Mouse (Mus musculus): Measurements from ENCODE around the gene Rai1. TPM values are rescaled to one million over a fixed set of nuclear protein-coding genes. Genes with fewer than 3 reads are reported as not detected.

The Rai1 gene
- total and polyA plus RNA-seq, 2 experiments from 2014 or later, result 24.9 to 70.0 TPM

DNA sequence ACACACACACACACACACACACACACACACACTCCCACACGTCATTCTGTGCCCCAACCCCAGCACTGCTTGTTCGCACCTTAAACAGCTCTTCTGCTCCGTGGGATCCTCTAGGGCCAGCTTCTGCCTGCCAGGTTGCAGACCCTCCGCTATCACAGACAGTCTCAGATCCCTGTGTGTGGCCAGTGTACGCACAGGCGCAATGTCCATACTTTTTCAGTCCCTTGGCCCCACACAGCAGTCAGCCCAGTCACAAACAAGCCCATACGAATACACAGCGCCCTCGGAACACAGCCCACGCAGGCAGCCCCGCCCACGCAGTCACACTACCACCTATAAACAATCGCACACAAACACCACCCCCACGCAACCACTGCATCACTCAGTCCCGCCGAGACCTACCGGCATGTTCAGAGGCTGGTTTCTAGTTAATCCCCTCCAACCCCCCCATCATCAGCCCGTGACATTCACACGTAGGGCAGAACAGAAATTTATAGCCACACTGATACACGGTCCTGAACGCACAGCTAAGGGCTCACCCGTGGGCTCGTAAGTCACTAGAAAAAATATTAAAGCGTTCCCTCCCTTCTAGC, 34.4 kb downstream of the Rai1 start:
- Histone ChIP-seq H3K9me3 (ENCODE audit: low read length) (no peaks in the 10 kb centered on the region), H3K4me1 (ENCODE audit: insufficient read depth, low read length) (peaks cover 16% of the 10 kb centered on the region), H3K9ac (replicated peaks; ENCODE audit: low read length) (peak overlapping the region; percentile 82), H3K4me2 (ENCODE audit: low read depth, low read length) (peak overlapping the region; percentile 83), H3K4me3 (ENCODE audit: low read length) (peak overlapping the region; percentile 72), H3K27me3 (ENCODE audit: insufficient read depth, low read length) (no peaks in the 10 kb centered on the region), H3K36me3 (ENCODE audit: insufficient read depth, low read length) (0 out of 2 replicates have a peak, but pooled peaks cover 3% of the 10 kb centered on the region), H3K27ac (peak overlapping the region; percentile 93)
- 2% methylated on average over 24 of the region's 24 CpGs for WGBS
- no peak for TF ChIP-seq CTCF (IDR thresholded peaks at IDR 0.05; ENCODE audit: low read depth)
- ATAC-seq (peak; percentile 67), DNase-seq (ENCODE audit: low spot score) (peak; percentile 70)

DNA sequence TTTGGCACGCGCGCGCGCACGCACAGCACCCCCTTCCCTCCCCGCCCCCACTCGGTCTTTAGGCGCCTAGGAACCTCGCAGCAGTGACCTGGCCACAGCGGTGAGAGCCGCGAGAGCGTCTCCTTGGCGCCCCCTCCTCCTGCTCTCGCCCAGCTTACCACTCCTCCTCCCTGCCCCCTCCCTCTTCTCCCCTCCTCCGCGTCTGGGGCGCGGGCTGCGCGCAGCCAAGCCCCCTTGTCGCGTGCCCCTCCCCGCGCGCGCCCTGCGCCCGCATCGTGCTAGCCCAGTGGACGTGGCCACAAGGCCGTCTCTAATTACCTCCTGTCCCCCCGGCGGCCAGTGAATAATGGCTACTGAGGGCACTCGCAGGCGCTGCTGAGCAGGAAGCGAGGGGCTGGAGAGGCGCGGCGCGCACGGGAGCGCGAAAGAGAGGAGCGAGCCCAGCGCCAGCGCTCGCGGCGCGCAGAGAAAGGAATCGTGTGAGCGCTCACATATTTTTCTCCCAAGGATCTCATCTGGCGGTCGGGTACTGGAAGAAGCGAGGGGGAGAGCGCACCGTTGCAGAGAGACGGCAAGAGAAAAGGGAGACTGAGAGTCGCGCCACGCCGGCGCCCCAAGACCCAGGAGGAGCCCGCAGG, 35.0 kb downstream of the Rai1 start:
- H3K9ac ChIP-seq (replicated peaks; ENCODE audit: low read length), result peak overlapping the region; percentile 82
- ATAC-seq (peak; percentile 86), DNase-seq (ENCODE audit: low spot score) (peak; percentile 85)
- H3K27me3 ChIP-seq (ENCODE audit: insufficient read depth, low read length), result no peaks in the 10 kb centered on the region
- H3K27ac ChIP-seq, result peak overlapping the region; percentile 93
- peak; percentile 30 for TF ChIP-seq CTCF (IDR thresholded peaks at IDR 0.05; ENCODE audit: low read depth)
- H3K4me3 ChIP-seq (ENCODE audit: low read length), result peak overlapping the region; percentile 72
- under 1% methylated on average over 65 of the region's 66 CpGs for WGBS
- H3K4me1 ChIP-seq (ENCODE audit: insufficient read depth, low read length), result peaks cover 22% of the 10 kb centered on the region
- H3K36me3 ChIP-seq (ENCODE audit: insufficient read depth, low read length), result peaks cover 8% of the 10 kb centered on the region; the same call in 1 of the 2 replicates
- peak overlapping the region; percentile 83 for H3K4me2 ChIP-seq (ENCODE audit: low read depth, low read length)
- no peaks in the 10 kb centered on the region for H3K9me3 ChIP-seq (ENCODE audit: low read length)

DNA sequence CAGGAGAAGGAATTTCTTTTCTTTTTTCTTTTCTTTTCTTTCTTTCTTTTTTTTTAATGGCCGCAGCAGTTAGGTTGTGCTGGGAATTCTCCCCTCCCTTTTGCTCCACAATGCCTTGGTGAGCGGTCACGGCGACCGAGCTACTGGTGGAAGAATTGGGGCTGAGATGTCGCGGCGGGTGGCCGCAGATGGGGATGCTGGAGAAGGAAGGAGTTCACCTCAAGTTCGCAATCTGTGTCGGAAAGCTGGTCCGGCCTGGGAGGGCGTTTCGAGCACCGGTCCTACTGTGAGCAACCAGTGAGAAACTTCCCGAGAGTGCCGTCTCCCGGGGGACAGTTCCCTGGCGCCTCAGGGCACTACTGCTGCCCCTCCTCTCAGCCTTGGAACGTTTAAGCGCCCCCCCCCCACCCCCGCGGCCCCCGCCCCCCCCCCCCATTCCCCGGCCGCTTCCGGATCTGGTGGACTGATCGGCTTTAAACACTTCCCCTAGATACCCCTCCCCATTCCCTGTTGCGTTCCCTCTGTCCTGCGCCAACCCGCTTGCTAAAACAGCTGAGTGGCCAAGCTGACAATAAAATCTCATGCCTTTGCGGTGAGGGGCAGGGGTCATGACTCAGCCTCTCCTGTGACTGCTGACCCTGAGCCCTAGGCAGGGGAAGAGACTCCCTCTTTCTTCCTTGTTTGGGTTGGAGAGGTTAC, 35.9 kb downstream of the Rai1 start:
- Histone ChIP-seq H3K9me3 (ENCODE audit: low read length) (no peaks in the 10 kb centered on the region), H3K36me3 (ENCODE audit: insufficient read depth, low read length) (peaks cover 8% of the 10 kb centered on the region; the same call in 1 of the 2 replicates), H3K4me1 (ENCODE audit: insufficient read depth, low read length) (peaks cover 23% of the 10 kb centered on the region), H3K9ac (replicated peaks; ENCODE audit: low read length) (peak overlapping the region; percentile 82), H3K4me2 (ENCODE audit: low read depth, low read length) (peak overlapping the region; percentile 83), H3K4me3 (ENCODE audit: low read length) (peak overlapping the region; percentile 72), H3K27ac (peak overlapping the region; percentile 93), H3K27me3 (ENCODE audit: insufficient read depth, low read length) (no peaks in the 10 kb centered on the region)
- DNase-seq (ENCODE audit: low spot score) (peak; percentile 26), ATAC-seq (peak; percentile 8; the same call in 1 of the 2 replicates)
- TF ChIP-seq CTCF (IDR thresholded peaks at IDR 0.05; ENCODE audit: low read depth), result 0 out of 2 replicates have a peak, but pooled peaks have one; percentile 19
- WGBS, result 5% methylated on average over 23 of the region's 32 CpGs

GRCm38 (mm10) chr11:60141285-60141608, 36.4 kb downstream of the Rai1 start:
- peak overlapping the region; percentile 83 for H3K4me2 ChIP-seq (ENCODE audit: low read depth, low read length)
- peaks cover 12% of the 10 kb centered on the region; the same call in 1 of the 2 replicates for H3K36me3 ChIP-seq (ENCODE audit: insufficient read depth, low read length)
- no peak for TF ChIP-seq CTCF (IDR thresholded peaks at IDR 0.05; ENCODE audit: low read depth)
- no peaks in the 10 kb centered on the region for H3K9me3 ChIP-seq (ENCODE audit: low read length)
- peak overlapping the region; percentile 72 for H3K4me3 ChIP-seq (ENCODE audit: low read length)
- 4% methylated on average over 7 of the region's 7 CpGs for WGBS
- no peaks in the 10 kb centered on the region for H3K27me3 ChIP-seq (ENCODE audit: insufficient read depth, low read length)
- peak; percentile 39 for DNase-seq (ENCODE audit: low spot score)
- peak overlapping the region; percentile 50 for H3K9ac ChIP-seq (replicated peaks; ENCODE audit: low read length)
- H3K27ac ChIP-seq, result peak overlapping the region; percentile 6; the same call in 1 of the 2 replicates
- peak; percentile 30; the same call in 1 of the 2 replicates for ATAC-seq
- peaks cover 23% of the 10 kb centered on the region for H3K4me1 ChIP-seq (ENCODE audit: insufficient read depth, low read length)

DNA sequence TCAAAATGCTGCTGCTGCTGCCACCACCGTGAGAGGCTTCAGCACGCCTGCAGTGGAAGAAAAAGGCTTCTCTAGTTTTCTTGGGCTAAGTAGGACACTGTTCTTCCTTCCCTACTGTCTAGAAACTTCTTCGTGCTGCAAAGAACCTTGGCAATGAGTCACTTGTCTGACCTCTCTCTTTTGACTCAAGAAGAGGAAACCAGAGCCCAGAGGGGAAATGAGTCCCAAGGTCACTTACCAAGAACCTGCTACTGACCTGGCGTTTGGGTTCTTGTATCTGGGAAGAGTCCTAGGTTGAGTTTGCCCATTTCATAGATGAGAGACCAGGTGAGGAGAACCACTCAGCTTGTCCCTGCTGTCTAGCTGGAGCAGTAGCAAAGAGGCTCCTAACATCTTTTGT, 38.3 kb downstream of the Rai1 start:
- DNase-seq (ENCODE audit: low spot score), result no peak

DNA sequence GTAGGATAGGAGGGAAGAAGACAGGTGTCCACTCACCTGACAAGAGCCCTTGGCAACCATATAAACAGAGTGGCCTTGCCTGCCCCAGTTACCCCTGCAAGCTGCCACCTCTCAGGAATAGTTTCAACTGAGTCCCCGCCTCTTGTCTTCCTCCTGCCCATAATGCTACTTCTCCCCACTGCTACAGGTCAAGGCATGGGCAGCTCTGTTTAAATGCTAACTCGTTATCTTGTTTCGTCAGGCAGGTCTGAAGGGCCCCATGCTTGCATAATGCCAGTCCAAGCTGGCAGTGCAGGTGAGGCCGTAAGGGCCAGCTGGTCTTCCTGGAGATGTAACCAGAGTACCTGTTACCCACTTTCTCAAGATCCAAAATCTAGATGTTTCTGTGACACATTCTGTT, 41.4 kb downstream of the Rai1 start:
- H3K36me3 ChIP-seq (ENCODE audit: insufficient read depth, low read length), result peaks cover 15% of the 10 kb centered on the region; the same call in 1 of the 2 replicates

More for the DNA sequence above, 38.3 kb downstream of the Rai1 start:
- H3K4me2 ChIP-seq (ENCODE audit: low read depth, low read length), result no peak overlapping the region
- H3K27ac ChIP-seq, result no peak overlapping the region
- no peaks in the 10 kb centered on the region for H3K27me3 ChIP-seq (ENCODE audit: insufficient read depth, low read length)
- no peak for ATAC-seq
- no peak for TF ChIP-seq CTCF (IDR thresholded peaks at IDR 0.05; ENCODE audit: low read depth)
- H3K4me3 ChIP-seq (ENCODE audit: low read length), result no peak overlapping the region
- H3K9me3 ChIP-seq (ENCODE audit: low read length), result no peaks in the 10 kb centered on the region
- H3K9ac ChIP-seq (replicated peaks; ENCODE audit: low read length), result no peak overlapping the region
- peaks cover 23% of the 10 kb centered on the region for H3K4me1 ChIP-seq (ENCODE audit: insufficient read depth, low read length)
- 73% methylated on average over 4 of the region's 4 CpGs for WGBS
- peaks cover 15% of the 10 kb centered on the region; the same call in 1 of the 2 replicates for H3K36me3 ChIP-seq (ENCODE audit: insufficient read depth, low read length)

More for the DNA sequence above, 41.4 kb downstream of the Rai1 start:
- no peaks in the 10 kb centered on the region for H3K27me3 ChIP-seq (ENCODE audit: insufficient read depth, low read length)
- no peak overlapping the region for H3K4me3 ChIP-seq (ENCODE audit: low read length)
- no peak overlapping the region for H3K27ac ChIP-seq
- peaks cover 27% of the 10 kb centered on the region for H3K4me1 ChIP-seq (ENCODE audit: insufficient read depth, low read length)
- WGBS, result 94% methylated on average over 4 of the region's 4 CpGs
- no peak for TF ChIP-seq CTCF (IDR thresholded peaks at IDR 0.05; ENCODE audit: low read depth)
- no peak for ATAC-seq
- no peak overlapping the region for H3K9ac ChIP-seq (replicated peaks; ENCODE audit: low read length)
- no peaks in the 10 kb centered on the region for H3K9me3 ChIP-seq (ENCODE audit: low read length)
- no peak overlapping the region for H3K4me2 ChIP-seq (ENCODE audit: low read depth, low read length)
- DNase-seq (ENCODE audit: low spot score), result no peak
